Mouse (Mus musculus) brain, embryonic 14.5 days (tissue): ENCODE results near the gene Fam3b.
A peak's percentile ranks its signal among the peaks of the same experiment; 100 is the strongest.

ENCODE experiments used
- CTCF ChIP-seq: fragments of 200-500 bp; IDR thresholded peaks from 2 replicates; pipeline ENCODE4 v1.5.1; 2012; ENCODE audit warnings: inconsistent platforms, mild to moderate bottlenecking, moderate library complexity, borderline replicate concordance; ENCODE audit not compliant: insufficient read depth, insufficient read length; ENCODE audit errors: extremely low read depth
- POLR2A ChIP-seq: fragments of 200-500 bp; IDR thresholded peaks from 2 replicates; pipeline ENCODE4 v1.6.1; 2012; ENCODE audit warnings: mild to moderate bottlenecking, inconsistent platforms, borderline replicate concordance; ENCODE audit not compliant: poor library complexity, insufficient read depth, insufficient read length, severe bottlenecking; ENCODE audit errors: extremely low read depth

DNA sequence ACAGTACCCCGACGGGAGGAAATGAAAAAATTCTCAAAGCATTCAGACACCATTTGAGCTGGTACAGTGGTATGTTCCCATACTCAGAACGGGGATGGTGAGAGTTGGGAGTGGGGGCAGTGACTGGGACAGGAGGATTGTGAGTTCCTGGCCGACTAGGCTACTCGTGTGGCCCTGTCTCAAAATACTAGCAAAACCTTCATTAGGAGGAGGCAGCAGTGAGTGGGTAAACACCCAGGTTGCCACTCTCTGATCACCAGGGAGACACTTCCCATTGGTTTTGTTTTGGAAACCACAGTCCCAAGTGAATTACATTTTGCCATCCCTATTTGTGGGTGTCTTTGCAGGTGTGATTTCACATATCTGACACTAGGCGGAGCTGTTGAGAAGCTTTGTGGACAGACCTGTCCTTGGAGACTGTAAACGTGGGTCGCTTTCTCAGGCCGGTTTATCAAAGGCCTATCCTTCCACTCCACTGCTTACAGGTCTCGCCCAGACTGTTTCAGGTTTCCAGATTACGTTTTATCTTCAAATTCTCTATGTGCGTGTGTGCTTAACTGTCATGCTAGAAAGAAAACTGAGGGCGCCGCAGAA, 70.8 kb downstream of the Fam3b start:
- TF ChIP-seq CTCF (peak; percentile 77; the same call in 1 of the 2 replicates), POLR2A (no peak)
